Mouse (Mus musculus): ENCODE measurements at regions not wholly inside any gene's neighbourhood (a gene's known extent, or its start where the extent isn't known, plus 50 kb on each side); places are given as distances from the start of the nearest gene placed in this dataset.
A peak's percentile ranks its signal among the peaks of the same experiment; 100 is the strongest.

GRCm38 (mm10) chr11:19739527-19740151, 184.5 kb upstream of the Spred2 start:
- no peak for DNase-seq (ENCODE audit: low spot score in 2 of 2)

GRCm38 (mm10) chr11:19740562-19740961, 183.6 kb upstream of the Spred2 start:
- DNase-seq (ENCODE audit: low spot score in 2 of 2) = no peak

- no peak for DNase-seq (ENCODE audit: low spot score in 2 of 2)
Observed at GRCm38 (mm10) chr11:19747097-19747972, 176.8 kb upstream of the Spred2 start.

- no peak for DNase-seq (ENCODE audit: low spot score in 2 of 2)
Observed at GRCm38 (mm10) chr11:19747973-19748559, 176.1 kb upstream of the Spred2 start.

GRCm38 (mm10) chr11:19758892-19759291, 165.3 kb upstream of the Spred2 start:
- DNase-seq (ENCODE audit: low spot score in 2 of 2) = no peak

GRCm38 (mm10) chr11:19760861-19761693, 163.1 kb upstream of the Spred2 start:
- peak; percentile 20 to 34 for DNase-seq (ENCODE audit: low spot score in 2 of 2)

DNA sequence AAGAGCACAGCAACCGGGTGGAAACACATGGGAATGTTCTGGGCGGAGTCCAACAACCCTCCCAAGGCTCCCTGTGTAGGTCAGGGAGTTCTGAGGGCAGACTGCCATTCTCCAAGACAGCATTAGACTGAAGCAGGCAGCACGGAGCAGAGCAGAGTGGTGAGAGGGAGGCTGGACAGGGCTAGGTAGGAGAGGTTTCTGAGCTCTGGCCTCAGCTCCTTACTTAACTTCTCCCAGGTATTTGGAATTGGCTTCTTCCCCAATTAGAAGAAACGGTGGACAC, 162.5 kb upstream of the Spred2 start:
- DNase-seq (ENCODE audit: low spot score in 2 of 2) = no peak

DNA sequence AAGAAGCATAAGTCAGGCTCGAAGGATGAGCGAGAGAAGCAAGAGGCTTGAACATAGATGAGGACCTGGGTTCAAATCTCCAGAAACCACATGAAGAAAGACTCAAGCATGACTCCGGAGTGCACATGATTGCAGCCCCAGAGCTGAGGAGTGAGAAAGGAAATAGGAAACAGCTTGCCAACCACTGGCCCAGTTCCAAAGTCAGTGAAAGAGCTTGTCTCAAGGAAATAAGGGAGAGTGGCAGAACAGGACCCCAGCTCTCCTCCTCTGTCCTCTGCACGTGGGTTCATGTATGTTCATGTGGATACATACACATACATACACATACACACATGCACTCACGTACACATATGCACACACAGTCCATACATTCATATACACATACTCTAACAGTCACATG, 156.9 kb upstream of the Spred2 start:
- DNase-seq (ENCODE audit: low spot score in 2 of 2) = no peak

- DNase-seq (ENCODE audit: low spot score in 2 of 2) = no peak
Observed at GRCm38 (mm10) chr11:19767871-19768270, 156.3 kb upstream of the Spred2 start.

- DNase-seq (ENCODE audit: low spot score in 2 of 2) = no peak
Observed at GRCm38 (mm10) chr11:19768962-19769361, 155.2 kb upstream of the Spred2 start.

DNA sequence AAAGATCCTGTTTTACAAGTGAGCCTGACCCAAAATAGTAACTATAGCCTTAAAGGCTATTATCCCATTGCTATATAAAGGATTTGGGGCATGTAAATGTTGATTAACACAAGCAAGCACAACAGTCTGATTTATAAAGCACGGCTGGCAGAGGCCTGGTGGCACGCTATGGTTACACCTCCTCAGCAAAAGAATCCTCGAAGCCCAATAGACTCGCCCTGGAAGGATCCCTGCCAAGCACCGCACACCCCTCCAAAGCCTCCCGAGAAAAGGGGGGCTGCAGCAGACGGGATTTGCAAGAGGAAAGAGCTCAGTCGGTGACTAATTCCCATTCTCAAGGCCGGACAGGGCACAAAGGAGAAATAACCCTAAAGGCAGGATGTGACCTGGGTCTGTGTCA, 150.2 kb upstream of the Spred2 start:
- DNase-seq (ENCODE audit: low spot score in 2 of 2) = no peak

DNA sequence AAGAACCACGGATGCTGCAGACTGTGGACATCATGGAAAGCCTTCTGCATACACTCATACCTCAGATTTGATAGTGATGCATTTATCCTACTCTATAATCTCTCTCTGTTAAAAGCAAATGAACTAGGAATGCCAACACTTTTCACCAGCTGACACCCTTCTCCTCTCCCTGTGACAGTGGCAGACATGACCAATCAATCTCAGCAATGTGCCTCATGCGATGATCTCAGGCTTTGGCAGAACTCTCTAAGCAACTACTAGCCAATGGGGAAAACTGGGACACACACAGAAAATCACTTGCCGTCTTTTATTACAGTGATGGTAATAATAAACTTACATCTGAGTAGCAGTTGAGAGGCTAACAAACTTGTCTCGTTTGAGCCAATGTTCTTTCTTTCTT, 148.4 kb upstream of the Spred2 start:
- no peak for DNase-seq (ENCODE audit: low spot score in 2 of 2)

GRCm38 (mm10) chr11:19776473-19777200, 147.5 kb upstream of the Spred2 start:
- DNase-seq (ENCODE audit: low spot score in 2 of 2) = no peak

DNA sequence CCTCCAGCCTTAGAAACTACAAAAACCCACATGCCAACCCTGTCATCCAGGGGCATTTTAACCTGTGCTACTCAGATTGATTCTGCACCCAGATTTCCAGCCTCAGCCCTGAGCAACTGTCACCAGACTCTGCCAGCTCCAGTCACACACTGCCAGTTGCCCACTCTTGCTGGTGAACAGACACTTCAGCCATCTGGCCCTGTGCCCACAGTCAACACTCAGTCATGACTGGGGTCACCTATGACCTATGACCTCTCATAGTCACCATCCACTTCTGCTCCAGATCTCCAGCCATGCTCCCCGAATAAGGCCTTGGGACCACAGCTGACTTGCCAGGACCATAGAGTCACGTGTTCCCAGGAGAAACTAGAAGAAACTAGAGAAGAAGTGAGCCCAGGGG, 146.0 kb upstream of the Spred2 start:
- no peak for DNase-seq (ENCODE audit: low spot score in 2 of 2)

DNA sequence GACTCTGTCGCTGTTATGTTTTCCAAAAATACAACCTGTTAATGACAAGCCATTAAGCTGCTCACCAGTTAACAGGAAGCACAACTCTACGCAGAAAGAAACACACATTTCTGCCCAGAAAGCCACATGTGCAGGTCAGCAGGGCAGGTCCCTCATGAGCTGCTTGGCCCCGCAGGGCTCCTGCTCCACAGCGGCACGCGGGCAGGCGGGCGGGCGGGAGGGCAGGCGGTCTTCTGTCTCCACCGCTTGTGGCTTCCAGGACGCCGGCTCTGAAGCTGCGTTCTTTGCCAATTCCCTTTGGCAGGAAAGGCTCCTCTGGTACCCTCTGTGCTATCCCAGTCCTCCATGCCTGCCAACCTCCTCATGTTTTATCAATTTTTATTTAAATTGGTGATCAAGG, 139.1 kb upstream of the Spred2 start:
- no peak for DNase-seq (ENCODE audit: low spot score in 2 of 2)

DNA sequence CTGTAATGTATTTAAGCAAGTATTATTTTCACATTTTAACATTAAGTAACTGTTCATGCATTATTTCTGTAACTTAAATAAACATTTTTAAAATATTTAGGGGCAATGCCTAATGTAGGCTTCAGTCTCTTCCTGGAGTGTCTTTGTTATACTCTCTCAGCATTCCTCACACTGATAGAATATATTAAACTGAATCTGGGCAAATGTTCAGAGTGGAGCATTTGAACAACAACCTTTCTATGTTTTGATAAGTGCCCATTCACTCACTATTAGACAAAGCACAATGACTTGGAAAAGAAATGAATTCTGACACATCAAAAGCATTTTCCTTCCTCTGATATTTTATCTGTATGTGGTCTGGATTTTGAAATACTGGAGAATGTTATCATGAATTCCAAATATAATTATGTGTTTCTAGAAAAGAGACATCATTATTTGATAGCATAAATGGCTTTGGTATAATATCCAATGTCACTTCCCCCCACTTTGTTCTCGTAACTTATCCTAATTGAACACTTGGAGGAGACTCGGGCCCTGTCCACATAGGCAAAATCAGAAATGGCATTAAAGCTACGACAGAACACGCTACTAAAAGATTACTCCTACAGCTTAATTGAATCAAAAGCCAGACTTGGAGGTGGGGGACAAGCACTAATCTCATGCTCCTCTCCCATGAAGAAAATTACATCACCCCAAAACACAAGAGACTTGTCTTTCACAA, 127.1 kb upstream of the Spred2 start:
- DNase-seq (ENCODE audit: low spot score in 2 of 2) = no peak

GRCm38 (mm10) chr11:19809359-19809758, 114.8 kb upstream of the Spred2 start:
- DNase-seq (ENCODE audit: low spot score in 2 of 2) = no peak

GRCm38 (mm10) chr11:19811271-19811991, 112.7 kb upstream of the Spred2 start:
- DNase-seq (ENCODE audit: low spot score in 2 of 2) = no peak

GRCm38 (mm10) chr11:19811992-19812690, 112.0 kb upstream of the Spred2 start:
- DNase-seq (ENCODE audit: low spot score in 2 of 2) = no peak

All from left cerebral cortex, adult 8-10 months (tissue).